Mouse (Mus musculus) 416B (cell line): ENCODE data around the gene Olfr1222.
"Not testable (repeated sequence)": the region's sequence is repeated elsewhere in the genome, so short reads cannot be mapped to it uniquely, and the experiment has no call there.

Source experiments
- DNase-seq: peaks from one replicate; pipeline ENCODE4 v3.0.0; 2011; ENCODE audit warnings: low read depth

The Olfr1222 gene

GRCm38 (mm10) chr2:89132954-89133353 lies at the start of gene Olfr1222:
Gene Olfr1222 (minus strand): TSS chr2:89133054.
- DNase-seq: no peak

GRCm38 (mm10) chr2:89174569-89174968 lies 41.7 kb upstream of the Olfr1222 start, which contains the start of gene Olfr1225:
Gene Olfr1225 (minus strand): TSS chr2:89174669.
- DNase-seq: no peak

GRCm38 (mm10) chr2:89164711-89165110 lies 31.9 kb upstream of the Olfr1222 start:
- not testable (repeated sequence) for DNase-seq

- not testable (repeated sequence) for DNase-seq
These were observed 31.1 kb upstream of the Olfr1222 start, which contains the start of gene Olfr1224-ps1 for GRCm38 (mm10) chr2:89163991-89164390. Gene Olfr1224-ps1 (minus strand): TSS chr2:89164091.

GRCm38 (mm10) chr2:89151460-89151859 lies 18.6 kb upstream of the Olfr1222 start, which contains the start of gene Olfr1223:
Gene Olfr1223 (minus strand): TSS chr2:89151560.
- no peak for DNase-seq

GRCm38 (mm10) chr2:89117183-89117582 lies 15.7 kb downstream of the Olfr1222 start, which contains the start of gene Olfr1221:
Gene Olfr1221 (minus strand): TSS chr2:89117283.
- no peak for DNase-seq

GRCm38 (mm10) chr2:89106735-89107134 lies 26.1 kb downstream of the Olfr1222 start, which contains the start of gene Olfr1220:
Gene Olfr1220 (minus strand): TSS chr2:89106835.
- no peak for DNase-seq

GRCm38 (mm10) chr2:89105651-89106050 lies 27.2 kb downstream of the Olfr1222 start:
- DNase-seq: no peak

- no peak for DNase-seq
These were observed 39.0 kb downstream of the Olfr1222 start for GRCm38 (mm10) chr2:89093848-89094247.

- no peak for DNase-seq
These were observed 49.4 kb downstream of the Olfr1222 start, which contains the start of gene Olfr1219 for GRCm38 (mm10) chr2:89083413-89083812. Gene Olfr1219 (minus strand): TSS chr2:89083513.

GRCm38 (mm10) chr2:89081487-89081886 lies 51.4 kb downstream of the Olfr1222 start:
- no peak for DNase-seq
